Mouse (Mus musculus) c-Kit-negative CD71-positive TER-119-positive erythroid progenitor cells, embryonic 14.5 days (primary cell): ENCODE measurements around the gene Doc2a.

Experiments
- DNase-seq: peaks from one replicate; pipeline ENCODE4 v3.0.0-alpha.2; 2013; ENCODE audit warnings: low read depth, low spot score

Doc2a gene

GRCm38 (mm10) chr7:126823202-126823711 is 24.0 kb upstream of the Doc2a start:
- DNase-seq = no peak

GRCm38 (mm10) chr7:126823940-126824339 is 23.3 kb upstream of the Doc2a start:
- no peak for DNase-seq

DNA sequence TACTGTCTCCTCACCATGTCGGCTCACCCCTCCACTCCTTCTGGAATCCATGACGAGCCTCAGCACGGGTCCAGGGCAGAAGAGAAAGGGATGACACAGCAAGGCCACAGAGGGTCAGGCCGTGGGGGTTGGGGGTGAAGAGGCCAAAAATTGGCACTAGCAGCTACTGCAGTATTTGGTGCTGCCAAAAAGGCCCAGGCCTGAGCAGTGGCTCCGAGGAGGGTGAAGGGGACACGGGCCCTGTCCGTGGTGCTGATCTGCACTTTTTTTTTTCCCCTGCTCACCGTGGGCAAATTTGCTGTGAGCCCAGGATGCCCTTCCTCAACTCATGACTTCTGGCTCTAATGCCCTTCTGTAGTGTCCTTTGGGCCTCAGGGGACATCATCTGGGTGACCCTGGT is 21.8 kb upstream of the Doc2a start:
- DNase-seq = no peak

- no peak for DNase-seq
These were observed 21.3 kb upstream of the Doc2a start for GRCm38 (mm10) chr7:126825952-126826351.

DNA sequence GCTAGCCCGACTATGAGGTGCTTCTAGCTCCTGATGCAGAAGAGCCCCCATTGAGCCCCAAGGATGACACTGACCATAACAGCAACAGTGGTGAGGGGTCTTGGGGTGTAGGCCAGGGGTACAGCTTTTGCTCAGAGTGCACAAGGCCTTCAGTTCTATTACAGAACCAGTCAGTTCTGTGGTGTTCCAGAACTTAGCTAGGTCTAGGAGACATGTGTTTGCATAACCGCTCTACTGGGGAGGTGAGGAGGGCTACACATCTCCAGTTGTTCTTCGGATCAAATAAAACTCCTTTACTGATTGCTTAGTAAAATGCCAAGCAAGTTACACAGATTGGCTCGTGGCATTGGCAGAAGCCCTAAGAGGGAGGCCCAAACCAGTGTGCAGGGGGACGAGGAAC is 15.7 kb upstream of the Doc2a start, which contains the start of gene 4930451I11Rik:
Gene 4930451I11Rik (minus strand): TSS at position 101 of the 400 bp plus-strand sequence.
- DNase-seq = no peak

DNA sequence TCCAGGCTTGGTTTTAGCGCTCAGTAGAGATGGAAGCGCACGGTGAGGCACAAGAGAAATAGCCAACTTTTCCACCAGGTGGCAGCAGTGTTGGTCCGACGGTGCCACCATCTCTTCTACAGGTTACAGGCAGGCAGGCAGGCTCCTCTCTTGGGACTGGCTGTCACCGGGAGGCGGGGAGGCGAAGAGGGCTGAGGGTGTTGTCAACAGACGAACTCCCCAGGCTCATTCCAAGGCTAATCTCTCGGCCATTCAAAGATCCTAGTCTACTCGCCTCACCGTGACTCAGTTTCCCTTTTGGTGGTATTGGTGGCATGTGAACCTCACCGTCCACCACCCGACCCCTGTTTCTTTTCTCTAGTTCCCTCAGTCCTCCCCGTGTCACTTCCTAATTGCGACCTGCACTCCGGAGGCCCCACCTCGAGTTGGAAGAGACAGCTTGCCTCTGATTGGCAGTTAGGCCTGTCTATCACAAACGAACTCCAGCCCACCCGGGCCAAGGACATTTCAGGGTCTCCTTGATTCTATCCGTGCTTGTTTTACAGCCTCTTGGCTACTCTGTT is 15.1 kb upstream of the Doc2a start:
- DNase-seq = peak; percentile 29

- no peak for DNase-seq
These were observed 13.9 kb upstream of the Doc2a start for GRCm38 (mm10) chr7:126833294-126833693.

DNA sequence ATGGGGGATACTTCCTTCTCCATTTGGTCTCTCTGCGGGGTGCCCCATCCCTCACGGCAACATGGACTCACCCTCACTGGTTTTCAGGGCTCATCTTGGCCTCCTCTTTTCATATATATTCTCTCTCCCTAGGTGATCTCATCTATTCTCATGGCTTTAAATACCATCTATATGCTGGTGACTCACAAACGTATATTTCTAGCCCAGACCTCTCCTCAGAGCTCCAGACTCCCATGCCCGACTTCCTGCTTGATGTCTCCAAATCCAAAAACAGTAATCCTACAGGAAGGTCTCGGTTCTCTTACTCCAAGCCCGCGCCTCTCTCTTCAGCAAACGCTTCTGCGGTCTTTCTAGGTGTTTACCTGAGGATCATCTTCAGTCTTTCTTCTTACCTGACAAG is 3.9 kb upstream of the Doc2a start:
- DNase-seq = no peak

GRCm38 (mm10) chr7:126845516-126845915 is 1.7 kb upstream of the Doc2a start:
- DNase-seq = no peak

DNA sequence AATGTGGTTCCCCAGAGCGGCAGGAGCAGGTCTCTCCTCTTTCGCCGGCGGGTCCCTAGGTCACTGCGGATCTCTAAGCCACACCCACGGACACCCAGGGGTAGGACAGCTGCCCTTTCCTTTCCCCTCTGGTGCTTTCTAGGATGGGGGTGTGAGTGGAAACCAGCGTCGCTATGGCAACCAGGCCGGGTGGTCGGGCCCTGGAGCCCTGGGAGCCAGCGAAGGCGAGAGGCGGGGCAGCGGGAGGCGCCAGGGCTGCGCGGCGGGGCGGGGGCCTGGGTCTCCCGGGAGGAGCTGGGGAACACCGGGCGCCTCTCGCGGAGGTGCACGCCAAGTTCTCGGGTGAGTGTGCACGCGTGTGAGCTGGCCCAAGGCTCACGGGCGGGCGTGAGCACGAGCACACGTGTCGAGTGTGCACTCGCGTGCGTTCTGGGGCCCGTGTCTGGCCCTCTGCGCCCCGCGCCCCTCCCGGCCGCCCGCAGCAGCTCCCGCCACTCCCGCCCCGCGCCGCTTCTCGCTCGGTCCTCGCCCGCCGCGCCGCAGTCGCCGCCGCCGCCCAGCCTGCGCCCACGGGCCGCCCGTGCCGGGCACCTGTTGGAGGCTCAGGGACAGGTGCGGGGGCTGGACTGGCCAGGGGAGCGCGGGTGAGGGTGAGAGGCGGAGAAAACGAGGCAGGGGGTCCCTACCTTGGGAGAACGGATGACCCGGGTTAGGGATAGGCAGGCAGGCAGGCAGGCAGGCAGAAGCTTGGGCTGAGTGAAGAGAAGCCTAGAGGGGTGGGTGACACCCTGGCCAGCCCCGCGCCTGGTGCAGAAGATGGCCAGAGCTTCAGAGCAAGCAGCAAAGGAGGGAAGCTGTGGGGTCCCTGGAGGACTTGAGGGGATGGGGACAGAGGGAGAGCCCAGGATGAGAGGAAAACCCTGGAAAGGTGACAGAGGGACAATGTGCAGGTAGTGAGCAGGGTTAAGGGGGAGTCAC is 494 bp downstream of the Doc2a start:
- no peak for DNase-seq

DNA sequence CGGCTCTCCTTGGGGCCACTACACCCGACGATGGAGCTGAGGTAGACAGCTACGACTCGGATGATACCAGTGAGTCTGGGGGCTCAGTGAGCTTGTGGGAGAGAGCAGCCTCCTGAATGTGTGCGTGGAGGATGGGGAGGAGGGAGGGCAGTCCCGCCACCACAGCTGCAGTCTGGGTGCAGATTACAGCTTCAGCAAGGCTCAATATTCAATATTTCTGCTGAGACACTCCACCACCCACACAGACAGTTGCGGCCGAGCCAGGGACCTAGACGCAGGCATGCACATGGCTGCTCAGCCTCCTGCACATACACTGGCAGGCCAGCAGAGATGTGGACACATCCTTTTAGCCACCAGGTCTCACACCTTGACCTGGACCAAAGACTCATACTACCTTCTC is 1.6 kb downstream of the Doc2a start:
- no peak for DNase-seq

DNA sequence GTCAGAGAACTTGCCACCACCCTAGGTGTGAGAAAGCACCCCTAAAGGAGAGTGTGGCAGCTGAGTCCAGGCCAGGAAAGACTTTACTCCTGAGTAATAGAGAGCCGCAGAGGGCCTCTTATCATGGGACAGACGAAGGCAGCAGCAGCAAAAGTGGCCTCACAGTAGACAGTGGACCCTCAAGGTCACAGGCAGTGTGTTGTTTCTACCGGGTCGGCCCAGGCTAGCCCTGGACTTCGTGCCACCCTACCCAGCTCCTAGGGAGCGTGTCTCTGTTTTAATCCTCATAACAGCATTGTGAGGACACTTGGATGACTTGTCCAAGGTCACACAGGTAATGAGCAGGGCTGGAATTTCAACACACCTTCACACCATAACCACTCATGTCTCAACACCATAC is 2.9 kb downstream of the Doc2a start:
- DNase-seq = no peak

- no peak for DNase-seq
These were observed 4.0 kb downstream of the Doc2a start for GRCm38 (mm10) chr7:126851192-126851591.

DNA sequence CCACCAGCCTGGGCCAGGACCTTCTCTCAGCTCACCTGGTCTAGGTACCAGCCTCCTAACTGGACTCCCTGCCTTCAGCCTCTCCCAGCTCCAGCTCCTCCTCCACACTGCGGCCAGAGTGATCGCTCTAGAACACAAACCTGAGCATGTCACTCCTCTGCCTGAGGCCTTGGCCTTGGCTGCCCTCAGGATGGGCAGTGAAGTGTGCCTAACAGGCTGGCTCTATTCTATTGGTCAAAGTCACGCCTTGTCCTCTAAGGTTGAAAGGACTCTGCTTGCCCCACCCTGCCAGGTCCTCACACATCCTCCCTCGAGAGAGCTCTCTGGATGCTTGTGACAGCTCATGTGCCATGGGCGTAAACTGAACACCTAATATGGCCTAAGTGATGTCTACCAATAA is 6.2 kb downstream of the Doc2a start:
- DNase-seq = no peak

DNA sequence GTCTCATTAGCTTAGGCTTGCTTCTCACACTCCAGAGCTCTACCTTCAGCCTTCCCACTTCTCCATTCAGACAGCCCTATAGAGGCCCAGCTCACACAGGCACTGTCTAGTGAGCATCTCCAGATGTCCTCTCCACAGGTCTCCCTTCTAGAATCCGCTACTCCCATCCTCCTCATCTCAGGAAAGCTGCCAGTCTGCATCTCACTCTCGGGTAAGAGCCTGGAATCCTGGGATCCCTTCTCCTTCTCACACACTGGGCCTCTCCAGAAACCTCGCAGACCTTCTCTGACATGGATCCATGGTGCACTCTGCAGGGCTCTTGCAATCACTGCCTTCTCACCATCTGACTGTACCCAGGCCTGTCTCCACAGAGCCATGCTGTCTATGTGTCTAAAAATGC is 8.4 kb downstream of the Doc2a start:
- no peak for DNase-seq

- no peak for DNase-seq
These were observed 9.7 kb downstream of the Doc2a start for GRCm38 (mm10) chr7:126856741-126857420.

GRCm38 (mm10) chr7:126860987-126861386 is 13.8 kb downstream of the Doc2a start:
- no peak for DNase-seq

DNA sequence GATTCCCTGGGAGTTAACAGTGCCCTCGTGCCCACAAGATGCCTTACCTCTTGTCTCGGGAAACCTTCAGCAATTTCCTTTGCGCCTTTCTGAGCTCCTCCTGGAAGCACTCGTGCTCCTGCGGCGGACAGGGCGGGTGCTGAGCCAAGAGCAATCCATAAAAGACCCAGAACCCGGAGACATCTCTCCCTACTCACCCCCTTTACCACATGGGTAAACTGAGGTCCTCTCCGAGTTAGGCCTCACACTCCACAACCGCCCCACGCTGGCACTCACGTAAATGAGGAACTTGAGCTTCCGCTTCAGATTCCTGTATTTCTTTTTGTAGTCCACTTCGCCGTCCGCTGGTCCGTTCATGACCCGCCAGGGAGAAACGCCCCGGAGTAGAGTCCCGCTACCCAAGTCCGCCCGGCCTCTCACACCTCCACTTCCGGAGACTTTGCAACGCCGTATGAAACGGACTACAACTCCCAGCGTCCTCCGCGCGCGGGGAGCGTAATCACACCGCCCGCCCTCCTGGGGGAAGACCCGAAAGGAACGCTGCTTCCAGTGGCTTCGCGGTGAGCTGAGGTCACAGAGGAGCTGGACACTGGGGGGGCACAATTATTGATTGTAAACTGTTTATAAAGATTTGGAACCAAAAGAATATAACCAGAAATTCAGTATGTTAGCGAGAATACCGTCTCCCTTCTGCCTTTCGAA is 14.4 kb downstream of the Doc2a start, which contains the start of gene Hirip3:
Gene Hirip3 (plus strand): TSS at position 544 of the 702 bp plus-strand sequence.
- peak; percentile 90 for DNase-seq

DNA sequence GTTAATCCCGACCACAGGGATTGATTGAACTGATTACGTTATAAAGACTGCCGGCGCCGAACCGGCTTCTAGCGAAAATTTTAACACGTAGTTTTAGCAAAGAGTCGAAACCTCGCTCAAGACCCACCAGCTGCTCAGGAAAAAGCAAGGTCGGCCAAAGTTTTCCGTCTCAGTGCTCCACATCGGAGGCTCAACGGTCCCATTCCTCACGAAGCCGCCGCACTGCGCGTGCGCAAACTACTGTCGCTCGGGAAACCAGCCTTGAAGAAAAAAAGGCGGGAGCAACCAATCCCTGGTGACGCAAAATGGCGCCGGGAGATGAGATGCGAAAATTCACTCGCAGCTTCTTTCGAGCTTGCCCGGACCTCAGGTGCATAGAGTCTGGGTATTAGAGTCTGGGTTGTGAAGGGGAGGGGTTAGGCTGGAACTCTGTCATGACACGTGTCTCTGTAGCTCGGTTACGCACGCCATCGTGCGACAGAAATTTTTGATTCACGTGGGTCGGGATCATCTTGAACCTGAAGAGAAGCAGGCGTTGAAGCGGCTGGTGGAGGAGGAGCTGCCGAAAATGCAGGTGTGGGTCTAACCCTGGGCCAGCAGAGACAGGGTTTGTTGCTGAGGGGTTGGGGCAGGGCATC is 15.1 kb downstream of the Doc2a start, which contains the start of gene Ino80e:
Gene Ino80e (minus strand): TSS at position 231 of the 638 bp plus-strand sequence.
- DNase-seq = peak; percentile 93

- no peak for DNase-seq
These were observed 16.6 kb downstream of the Doc2a start for GRCm38 (mm10) chr7:126863791-126864190.

DNA sequence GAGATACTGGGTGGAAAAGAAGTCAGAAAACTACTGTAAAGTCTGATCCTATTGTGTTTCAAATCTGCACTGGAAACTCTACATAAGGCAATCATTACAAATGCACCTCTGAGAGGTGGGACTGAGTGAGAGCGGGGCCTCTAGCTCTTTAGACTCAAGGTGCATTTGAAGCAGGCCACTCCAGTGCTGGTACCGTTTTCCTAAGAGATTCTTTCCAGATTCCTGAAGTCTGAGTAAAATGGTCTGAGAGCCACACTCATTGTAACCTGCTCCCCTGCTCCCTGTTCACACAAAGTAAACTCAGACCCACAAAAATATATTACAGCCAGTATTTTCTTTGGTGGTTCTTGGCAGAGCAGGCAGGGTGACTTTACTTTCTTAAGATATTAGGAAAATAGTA is 20.3 kb downstream of the Doc2a start:
- DNase-seq = no peak
